Mouse (Mus musculus) thymus, postnatal 4 days (tissue): ENCODE data around the gene Cabp4.

ENCODE experiments used
- DNase-seq: peaks from one replicate; pipeline ENCODE4 v3.0.0; 2021

The Cabp4 gene

DNA sequence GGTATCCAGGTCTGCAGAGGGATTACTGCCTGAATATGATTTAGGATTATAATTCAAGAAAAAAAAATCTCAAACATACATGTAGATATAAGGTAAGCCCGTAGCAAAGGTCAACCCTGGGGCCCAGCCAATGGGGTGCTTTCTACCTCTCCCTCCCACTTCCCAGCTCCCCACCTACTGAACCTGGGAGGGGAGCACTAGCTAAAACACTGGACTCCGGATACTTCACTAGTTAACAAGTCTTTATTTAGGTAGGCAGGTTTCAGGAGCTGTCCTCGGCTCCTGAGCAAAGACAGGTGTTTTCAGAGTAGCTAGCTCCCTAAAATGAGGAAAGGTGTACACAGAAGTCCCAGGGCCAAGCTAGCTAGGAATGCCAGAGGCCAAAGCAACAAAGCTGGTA is 20.3 kb upstream of the Cabp4 start:
- no peak for DNase-seq

DNA sequence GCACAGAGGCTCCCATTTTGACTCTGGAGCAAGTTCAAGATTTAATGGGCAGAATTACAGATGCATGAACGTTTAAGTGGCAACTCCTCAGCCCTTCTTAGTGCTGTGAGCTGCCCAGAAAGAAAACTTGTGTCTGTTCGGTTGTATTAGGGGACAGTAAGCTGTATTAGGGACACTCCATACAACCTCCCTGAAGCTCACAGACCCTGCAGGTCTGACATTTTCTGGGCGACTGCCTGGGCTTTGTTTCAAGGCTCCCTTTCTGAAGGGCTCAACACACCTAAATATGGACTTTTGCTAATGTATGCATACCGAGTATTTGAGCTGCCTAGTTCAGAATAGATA is 19.7 kb upstream of the Cabp4 start:
- DNase-seq, result no peak

DNA sequence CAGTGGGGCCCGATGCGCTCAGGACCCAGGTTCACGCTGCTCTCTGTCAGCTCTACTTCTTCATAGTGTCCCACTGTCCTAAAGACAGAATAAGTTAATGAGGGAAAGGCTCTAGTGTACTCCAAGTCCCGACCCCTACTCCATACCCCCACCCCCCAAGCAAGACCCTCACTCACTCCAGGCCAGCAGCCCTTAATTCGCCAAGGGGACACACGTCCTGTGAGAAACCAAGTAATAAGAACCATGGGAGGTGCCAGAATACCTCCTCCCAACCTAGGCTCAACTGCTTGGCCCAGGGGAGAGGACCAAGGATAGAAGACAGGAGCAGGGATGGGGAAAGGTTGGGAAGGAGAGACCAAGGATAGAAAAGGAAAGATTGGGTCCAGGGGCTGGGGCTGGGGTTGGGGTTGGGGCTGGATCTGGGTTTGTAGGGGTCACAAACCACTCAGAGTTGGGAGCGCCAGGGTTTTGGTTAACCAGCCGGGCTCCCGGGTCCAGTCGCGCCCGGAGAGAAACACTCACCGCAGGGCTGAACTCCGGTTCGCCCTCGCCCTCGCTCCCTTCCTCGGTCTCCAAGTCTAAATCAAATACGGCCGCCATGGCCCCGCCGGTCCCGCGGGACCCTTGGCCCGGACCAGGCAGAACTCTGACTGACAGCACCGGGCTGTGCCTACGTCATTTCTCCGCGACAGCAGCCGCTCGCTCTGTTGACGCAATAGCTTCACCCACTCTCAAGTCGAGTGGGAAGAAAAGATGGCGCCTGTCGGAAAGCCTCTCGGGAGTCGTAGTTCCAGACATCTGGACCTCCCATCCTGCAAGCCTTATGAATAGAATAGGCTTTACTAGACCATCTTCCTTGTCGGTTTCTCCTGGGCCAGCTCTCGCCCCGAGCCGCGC is 19.1 kb upstream of the Cabp4 start, which contains the start of gene Rps6kb2:
TSS of gene Rps6kb2 (minus strand) at position 709 of the 897 bp plus-strand sequence.
- peak; percentile 95 for DNase-seq

DNA sequence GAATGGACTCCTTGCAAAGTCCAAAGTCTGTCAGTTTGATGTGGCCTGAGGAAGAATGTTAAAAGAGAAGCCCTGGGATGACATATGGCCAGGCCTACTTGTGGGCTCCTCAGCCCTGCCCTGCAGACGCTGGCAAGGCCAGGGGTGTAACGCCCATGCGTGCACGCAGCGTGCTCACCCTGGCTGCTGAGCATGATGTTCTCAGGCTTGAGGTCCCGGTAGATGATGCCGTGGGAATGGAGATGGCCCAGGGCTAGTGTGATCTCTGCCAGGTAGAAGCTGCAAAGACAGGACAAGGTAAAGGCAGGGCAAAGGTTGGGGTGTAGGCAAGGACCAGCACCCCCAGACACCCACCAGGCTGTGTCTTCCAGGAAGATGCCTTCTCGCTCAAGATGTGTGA is 15.2 kb upstream of the Cabp4 start:
- DNase-seq, result no peak

DNA sequence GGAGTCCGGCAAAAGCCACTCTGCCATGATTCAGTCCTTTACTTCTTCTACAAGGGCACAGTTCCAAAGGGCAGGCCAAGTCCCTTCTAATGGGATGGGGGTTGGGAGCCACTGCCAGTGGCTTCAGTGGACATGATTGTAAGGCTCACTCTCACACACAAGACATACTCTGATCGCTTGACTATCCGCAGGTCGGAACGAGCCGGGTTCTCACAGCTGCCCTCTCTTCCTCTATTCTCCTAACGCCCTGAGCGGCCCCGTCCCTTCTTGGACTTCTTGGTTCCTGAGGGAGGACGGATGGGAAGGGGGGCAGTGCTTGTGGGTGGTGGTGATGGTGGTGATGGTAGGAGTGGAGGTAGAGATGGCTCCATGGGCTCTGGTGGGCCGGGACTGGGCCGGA is 12.9 kb upstream of the Cabp4 start:
- no peak for DNase-seq

DNA sequence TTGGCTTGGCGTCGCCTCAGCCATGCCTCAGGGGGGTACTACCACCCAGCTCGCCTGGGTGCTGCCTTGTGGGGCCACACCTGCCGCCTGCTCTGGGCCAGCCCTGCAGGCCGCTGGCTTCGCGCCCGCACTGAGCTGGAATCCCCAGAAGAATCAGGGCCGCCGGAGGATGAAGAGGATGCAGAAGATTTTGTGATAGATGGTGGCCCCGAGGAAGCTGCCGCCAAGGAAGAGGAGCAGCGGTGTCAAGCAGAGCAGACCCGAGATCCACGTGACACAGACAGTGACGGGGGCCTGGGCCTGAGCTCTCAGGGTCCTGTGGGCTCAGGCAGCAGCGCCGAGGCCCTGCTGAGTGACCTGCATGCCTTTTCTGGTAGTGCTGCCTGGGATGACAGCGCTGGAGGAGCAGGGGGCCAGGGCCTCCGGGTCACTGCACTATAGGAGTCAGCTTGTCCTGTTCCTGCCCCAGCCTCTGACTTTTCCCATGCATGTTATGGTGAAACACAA is 12.3 kb upstream of the Cabp4 start:
- DNase-seq, result peak; percentile 56

DNA sequence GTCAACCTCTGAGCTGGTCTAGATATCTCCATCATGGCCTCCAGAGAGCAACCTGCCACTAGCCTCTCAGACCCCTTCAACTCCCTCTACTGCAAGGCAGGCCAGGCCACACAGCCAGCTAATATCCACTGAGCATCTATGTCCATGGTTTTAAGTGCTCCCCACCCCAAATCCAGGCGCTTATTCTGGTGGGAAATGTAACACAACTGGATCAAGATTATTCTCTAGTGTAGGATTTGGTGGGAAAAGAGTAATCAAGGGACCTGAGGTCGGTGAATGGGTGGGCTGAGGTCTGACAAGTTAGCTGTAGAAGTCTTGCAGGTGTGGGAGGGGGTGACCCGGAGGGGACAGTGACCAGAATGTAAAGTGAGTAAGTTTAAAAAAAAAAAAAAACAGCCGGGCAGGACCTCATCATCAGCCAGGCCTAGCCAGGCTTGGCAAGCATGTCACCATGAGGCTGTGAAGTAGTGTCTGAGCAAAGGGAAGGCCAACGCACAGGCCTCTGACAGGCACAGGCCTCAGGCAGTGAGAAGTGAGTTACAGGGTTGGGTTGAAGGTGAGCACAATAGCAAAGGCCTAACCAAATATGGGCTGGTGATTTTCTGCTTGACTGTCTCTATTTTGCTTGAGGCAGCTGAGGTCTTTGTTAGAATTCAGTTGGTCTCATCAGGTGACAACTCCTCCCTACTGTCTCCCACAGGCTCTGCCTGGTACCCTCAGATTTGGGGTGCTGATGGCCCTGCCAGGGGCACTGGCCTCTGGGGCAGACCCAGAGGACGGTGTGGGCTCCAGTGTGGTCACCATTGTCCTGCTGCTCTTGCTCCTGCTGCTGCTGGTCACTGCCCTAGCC is 11.6 kb upstream of the Cabp4 start:
- DNase-seq, result peak; percentile 52

DNA sequence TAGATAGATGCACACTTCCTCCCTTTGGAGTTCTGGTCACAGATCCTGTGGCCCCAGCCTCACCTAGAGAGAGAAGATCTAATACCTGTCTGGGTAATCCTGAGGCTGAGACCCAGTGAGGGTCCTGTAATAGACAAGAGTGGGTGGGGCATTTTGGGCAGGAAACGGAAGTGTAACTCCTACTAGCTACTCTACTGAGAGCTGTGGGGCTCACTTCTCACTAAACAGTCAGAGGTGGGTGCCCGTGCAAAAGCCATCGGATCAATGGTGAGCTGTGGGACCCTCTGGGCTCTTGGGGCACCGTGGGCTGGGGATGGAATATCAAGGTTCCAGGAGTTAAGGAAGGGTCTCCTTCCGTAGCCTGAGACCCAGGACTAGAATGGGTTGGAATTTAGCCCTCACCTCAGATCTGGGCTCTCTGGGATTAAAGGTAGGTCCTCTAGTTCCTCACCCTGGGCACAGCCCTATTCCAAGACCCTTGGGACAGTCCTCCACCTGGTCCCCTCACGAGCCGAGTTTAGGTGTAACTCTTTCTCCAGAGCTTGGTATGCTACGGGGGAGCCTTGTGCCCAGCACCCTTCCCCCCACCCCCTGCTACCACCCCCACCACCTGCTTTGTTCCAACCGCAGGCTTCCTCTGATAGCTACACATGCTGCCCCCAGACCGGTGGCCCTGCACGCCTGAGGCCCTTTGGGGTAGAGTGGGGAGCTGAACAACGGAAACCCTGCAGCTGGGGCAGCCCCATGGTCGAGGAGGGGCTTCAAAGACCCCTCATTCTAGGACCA is 10.8 kb upstream of the Cabp4 start:
- peak; percentile 81 for DNase-seq

DNA sequence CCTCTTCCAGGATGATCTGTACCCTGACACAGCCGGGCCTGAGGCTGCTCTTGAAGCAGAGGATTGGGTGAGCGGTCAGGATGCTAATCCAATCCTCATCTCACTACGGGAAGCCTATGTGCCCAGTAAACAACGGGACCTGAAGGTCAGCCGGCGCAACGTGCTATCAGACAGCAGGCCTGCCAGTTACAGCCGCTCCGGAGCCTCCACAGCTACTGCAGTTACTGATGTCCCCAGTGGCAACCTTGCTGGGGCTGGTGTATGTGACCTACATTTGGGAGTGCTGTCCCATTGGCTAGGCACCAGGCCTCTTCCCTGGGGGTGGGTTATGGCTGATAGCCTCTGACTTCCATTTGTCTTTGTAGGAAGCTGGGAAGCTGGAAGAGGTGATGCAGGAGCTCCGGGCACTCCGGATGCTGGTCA is 9.4 kb upstream of the Cabp4 start, which contains the start of gene Ptprcap:
TSS of gene Ptprcap (plus strand) at position 373 of the 423 bp plus-strand sequence.
- peak; percentile 37 for DNase-seq

DNA sequence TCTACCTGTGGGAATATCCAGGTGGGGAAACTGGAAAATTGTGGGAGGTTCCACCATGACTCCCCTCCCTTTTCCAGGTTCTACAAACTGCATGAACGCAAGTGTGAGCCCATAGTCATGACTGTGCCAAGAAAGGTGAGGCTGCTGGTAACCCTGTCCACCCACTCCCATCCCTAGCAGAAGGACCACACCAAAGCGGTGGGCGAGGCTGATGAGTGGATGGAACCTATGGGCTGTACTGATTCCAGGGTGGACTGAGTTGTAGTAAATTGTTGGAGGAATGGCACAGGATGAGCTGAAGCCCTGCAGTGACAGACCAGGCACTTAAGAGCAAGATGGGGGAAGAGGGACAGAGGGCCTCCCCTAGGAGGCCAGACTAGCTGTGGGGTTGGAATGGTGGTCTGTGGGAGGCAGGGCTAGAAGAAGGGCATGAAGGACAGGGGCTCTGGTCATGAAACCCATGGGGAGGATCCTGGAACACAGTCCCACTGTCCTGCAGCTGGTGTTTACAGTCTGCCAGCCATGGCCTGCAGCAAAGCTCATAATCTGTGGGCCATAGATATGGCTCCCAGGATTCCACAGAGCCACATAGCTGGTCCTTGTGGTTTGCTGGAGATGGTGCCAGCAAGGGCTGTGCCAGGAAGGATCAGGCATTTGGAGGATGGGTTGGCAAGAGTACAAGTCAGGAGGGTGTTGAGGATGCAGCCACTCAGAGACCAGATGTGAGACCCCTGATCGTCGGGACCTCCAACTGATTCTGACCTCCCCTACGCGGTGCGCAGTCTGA is 8.8 kb upstream of the Cabp4 start:
- no peak for DNase-seq

DNA sequence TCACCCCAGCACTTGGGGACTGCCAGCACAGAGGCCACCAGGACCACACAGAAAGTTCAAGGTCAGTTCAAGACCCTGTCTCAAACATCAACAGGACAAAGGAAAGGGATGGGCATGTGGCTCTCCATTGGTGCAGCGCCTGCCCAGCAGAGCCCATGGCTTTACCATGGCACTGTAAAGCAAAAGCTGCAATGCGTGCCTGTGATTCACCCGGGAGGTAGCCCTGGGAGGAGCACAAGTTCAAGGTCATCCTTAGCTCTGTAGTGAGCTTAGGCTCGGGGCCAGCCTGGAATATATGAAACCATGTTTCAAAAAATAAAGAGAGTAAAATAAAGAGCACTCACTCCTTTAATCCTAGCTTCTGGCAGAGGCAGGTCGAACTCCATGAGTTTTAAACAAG is 8.1 kb upstream of the Cabp4 start:
- DNase-seq, result no peak

DNA sequence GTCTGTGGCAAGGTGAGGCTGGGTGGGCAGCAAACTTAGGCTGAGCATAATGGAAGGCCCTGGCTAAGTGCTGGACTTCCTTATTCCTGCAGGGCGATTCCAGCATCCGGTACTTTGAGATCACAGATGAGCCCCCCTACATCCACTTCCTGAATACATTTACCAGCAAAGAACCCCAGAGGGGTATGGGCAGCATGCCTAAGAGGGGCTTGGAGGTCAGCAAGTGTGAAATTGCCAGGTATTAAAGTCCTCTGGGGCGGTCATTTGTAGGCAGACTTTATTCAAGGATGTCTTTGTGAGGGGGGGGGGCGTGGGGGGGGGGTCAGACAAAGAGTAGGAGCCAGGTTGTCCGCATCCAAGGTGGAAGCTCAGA is 7.6 kb upstream of the Cabp4 start:
- DNase-seq, result no peak

DNA sequence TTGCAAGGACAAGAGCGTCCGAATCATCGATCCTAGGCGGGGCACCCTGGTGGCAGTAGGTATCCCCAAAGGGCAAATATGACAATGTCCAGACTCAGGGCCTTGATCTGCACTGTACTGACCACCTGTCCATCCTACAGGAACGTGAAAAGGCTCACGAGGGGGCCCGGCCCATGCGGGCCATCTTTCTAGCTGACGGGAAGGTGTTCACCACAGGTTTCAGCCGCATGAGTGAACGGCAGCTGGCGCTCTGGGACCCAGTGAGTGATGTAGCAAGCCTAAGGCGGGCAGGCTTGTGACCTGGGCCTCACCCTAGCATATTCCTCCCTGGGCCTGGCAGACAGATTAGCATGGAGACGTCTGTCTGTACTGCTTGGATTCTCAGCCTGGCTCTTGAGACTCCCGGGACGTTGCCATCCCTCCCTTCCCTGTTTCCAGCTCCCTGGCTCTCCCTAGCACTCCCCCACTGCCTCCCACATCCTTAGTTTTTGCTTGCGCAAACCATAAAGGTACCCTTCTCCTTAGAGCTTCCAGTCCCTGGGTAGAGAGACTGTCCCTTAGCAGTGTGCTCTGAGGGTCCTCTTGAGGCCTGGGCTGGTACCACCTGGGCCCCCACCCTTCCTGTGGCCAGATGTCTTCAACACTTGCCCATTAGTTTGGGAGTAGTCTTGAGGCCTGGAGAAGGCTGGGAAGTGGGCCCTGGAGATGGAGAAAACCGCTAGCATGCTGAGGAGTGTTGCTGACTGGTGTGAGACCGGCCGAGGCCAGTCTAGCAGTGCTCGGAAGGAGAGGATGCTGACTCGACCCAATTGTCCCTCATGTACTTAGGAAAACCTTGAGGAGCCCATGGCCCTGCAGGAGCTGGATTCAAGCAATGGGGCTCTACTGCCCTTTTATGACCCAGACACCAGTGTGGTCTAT is 7.0 kb upstream of the Cabp4 start:
- DNase-seq, result no peak

DNA sequence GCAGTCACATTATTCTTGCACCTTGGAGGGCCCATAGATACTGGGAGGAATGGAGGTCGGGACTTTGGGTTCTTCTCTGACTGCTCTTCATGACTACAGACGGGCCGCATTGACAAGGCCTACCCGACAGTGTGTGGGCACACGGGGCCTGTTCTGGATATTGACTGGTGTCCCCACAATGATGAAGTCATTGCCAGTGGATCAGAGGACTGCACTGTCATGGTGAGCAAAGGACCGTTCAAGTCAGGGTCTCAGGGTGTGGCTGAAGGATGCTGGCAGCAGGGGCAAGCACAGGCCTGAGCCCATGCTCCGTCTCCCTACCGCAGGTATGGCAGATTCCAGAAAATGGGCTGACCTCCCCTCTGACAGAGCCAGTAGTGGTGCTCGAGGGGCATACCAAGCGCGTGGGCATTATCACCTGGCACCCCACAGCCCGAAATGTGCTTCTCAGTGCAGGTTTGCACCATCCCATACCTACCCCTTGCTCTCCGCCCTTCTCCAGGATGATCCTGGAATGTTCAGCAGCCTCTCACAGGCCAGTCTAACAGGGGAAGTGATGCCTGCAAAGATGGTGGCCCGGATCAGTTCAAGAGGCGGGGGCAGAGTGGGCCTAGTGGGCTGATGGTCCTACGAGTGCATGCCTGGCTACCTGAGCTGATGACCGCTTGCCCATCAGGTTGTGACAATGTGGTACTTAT is 6.1 kb upstream of the Cabp4 start:
- no peak for DNase-seq

DNA sequence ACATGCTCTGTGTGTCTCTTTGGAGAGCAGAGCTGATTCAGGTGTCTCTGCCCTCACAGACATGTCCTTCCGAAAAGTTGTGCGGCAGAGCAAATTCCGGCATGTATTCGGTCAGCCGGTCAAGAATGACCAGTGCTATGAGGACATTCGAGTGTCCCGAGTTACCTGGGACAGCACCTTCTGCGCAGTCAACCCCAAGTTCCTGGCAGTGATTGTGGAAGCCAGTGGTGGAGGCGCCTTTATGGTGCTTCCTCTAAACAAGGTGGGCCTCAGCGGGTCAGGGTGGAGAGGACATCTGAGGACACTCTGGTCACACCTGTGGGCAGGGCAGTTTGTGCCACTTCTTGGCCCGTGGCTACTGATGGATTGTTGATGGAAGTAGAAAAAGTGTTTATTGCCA is 5.5 kb upstream of the Cabp4 start:
- peak; percentile 35 for DNase-seq

DNA sequence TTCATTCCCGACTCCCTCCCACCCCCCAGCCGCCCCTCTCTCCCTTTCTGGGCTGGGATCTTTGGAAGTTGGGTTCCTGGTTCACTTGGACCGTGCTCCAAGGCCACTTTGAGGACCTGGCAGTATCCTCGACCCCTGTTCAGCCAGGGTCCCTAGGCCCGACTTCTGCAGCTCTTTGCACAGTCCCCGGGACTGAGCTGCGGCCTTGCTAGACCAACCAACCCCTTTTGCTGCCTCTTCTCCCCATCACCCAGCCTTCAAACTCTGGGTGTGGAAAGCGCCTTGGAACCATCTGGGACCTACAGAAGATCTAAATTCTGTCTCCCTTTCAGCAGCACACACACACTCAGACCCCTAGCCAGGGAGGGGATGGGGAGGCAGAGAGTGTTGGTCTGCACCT is 5.0 kb upstream of the Cabp4 start:
- DNase-seq, result no peak

DNA sequence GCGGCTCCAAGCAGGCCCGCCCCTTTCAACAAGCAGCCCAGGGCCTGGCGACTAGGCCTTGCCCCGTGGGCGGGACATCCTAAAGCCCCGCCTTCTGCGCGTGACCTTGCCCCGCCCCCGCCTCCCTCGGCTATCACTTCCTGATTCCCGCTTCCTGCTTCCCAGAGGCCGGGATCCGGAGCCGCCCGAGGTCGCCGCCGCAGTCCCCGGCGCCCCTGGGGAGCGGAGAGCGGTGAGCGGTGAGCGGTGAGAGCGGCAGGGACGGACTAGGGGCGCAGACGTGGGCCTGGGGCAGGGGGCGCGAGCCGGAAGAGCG is 4.6 kb upstream of the Cabp4 start, which contains the start of gene Coro1b:
TSS of gene Coro1b (plus strand) at position 129 of the 316 bp plus-strand sequence.
- DNase-seq, result peak; percentile 97

DNA sequence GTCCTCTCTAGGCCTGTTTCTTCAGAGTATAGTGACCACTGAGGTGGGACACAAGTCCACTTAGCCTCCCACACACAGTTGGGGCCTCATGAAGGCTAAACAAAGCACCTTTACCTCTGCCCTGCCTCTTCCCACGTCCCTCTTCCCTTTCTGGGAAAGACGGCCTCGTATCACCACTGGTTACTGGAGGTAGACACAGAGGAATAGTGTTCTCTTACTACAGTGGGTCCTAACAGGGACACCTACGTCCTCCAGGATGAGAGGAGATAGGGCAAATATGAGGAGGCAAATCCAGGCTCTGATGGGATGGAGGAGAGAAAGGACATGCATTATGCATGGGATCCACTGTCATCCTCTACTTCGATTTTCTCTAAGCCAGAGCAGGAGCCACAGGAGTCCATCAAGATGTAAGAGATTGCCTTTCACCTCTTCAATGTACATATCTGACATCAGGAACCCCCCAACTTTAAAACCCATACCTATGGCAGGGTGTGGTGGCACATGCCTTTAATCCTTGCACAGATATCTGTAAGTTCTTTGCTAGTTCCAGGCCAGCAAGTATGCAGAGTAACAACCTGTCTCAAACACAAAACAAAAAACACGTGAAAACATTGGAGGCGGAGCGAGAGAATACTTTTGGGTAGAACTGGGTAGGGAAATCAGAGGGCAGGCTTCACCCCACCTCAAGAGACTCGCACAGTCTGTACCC is 4.1 kb upstream of the Cabp4 start:
- no peak for DNase-seq

DNA sequence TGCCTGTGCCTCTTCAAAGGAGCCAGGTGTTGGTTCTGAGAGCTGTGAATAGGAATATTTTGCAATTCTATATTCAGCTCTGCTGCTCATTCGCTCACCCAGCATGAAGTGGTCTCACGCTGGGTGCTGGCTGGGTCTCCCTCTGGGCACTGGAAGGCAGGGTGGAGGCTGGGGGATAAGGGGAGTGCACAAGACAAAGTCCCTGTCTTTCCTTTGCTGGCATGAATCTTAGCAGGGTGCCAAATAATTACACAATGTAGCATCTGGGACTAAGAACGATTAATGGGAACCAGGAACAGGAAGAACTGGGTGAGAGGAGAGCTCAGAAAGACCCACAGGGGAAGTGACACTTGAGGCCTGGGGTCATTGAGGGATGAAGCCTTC is 3.2 kb upstream of the Cabp4 start:
- DNase-seq, result no peak
